Mouse (Mus musculus) telencephalon, adult 2 months (tissue): ENCODE measurements around the gene Adcy10.

Source experiments
- DNase-seq: peaks from one replicate; pipeline ENCODE4 v3.0.0-alpha.2; 2011; ENCODE audit warnings: low read depth, low spot score

The Adcy10 gene

GRCm38 (mm10) chr1:165536079-165536675 is 51.2 kb downstream of the Adcy10 start:
- no peak for DNase-seq

DNA sequence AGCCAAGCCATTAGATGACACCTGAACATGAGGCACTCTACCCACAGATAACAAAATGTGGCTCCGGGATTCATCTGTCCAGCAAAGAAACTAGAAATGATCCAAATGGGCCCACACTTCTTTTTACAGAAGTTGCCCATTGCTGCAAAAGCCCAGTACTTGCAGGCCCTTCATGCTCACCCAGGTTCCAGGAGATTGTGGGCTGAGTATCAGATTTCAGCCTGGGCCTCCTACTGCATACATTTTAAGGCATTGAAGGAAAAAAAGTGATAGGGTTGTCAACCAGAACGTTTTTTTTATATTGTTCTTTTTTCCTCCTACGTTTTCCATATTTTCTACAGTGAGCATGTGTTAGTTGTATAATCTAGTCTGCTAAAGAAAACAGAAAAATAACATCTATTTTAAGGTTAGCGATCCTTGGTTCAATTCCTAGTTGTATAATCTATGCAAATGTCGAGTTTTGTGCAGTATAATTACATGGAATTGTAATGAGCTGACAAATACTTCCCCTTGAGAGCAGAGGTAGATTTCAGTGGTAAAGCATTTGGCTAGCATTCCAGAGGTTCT is 52.3 kb downstream of the Adcy10 start:
- peak; percentile 75 for DNase-seq

GRCm38 (mm10) chr1:165556711-165557110 is 71.7 kb downstream of the Adcy10 start:
- DNase-seq: peak; percentile 57

GRCm38 (mm10) chr1:165559073-165559472 is 74.1 kb downstream of the Adcy10 start:
- DNase-seq: peak; percentile 93

GRCm38 (mm10) chr1:165565283-165565682 is 80.3 kb downstream of the Adcy10 start:
- no peak for DNase-seq

DNA sequence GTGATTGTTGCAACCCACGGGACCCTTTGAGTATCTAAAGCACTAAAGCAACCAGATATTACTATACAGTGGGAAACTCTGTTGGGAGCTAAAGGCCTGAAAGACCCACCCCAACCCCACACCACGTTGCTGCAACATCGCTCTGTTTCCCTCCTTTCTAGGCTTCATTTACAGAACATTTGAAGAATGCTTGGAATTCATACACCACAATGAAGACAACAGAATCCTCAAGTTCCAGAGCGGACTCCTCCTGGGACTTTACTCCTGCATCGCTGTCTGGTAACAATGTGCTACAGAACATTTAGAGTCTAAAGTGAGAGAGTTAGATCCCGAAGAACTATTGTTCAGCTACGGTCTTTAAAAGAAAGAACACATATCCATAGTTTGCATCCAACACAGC is 82.5 kb downstream of the Adcy10 start:
- DNase-seq: no peak

- no peak for DNase-seq
These were observed 91.0 kb downstream of the Adcy10 start for GRCm38 (mm10) chr1:165576005-165576404.

- no peak for DNase-seq
These were observed 91.6 kb downstream of the Adcy10 start for GRCm38 (mm10) chr1:165576459-165577112.

GRCm38 (mm10) chr1:165579332-165579731 is 94.3 kb downstream of the Adcy10 start:
- no peak for DNase-seq

- no peak for DNase-seq
These were observed 96.3 kb downstream of the Adcy10 start for GRCm38 (mm10) chr1:165581255-165581654.

- peak; percentile 60 for DNase-seq
These were observed 98.7 kb downstream of the Adcy10 start for GRCm38 (mm10) chr1:165583529-165584184.

DNA sequence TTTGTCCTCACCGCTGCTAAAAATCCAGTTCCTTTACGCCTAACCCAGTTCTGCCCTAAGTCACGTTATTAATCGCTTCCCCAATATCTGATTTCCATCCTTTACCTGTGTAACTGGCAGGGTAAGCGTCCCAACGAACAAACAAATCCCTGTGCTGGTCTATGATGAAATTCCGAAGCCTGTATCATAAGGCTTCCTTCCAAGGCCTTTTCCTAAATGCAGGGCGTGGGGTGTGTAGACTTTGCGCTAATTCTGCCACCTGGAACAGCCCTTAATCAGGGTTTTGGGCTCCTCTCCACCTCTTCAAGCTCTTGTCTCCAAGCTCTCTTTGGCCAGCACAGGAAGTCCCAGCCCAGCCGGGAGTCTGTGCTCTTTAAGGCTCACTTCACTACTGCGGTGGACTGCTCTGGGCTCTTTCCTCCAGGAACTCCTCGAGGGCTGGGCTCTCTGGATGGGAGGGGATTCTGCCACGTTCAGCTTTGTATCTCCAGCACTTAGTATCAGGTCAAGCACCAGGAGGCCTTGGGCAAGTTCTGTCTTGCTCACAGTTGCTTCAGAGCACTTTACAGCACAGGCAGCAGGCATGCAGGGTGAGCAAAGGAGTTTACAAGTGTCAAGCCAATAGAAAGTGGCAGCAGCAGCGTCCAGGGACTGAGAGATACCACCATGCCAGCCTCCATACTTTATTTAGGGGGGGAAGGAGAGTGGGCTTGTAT is 100.6 kb downstream of the Adcy10 start:
- DNase-seq: no peak

DNA sequence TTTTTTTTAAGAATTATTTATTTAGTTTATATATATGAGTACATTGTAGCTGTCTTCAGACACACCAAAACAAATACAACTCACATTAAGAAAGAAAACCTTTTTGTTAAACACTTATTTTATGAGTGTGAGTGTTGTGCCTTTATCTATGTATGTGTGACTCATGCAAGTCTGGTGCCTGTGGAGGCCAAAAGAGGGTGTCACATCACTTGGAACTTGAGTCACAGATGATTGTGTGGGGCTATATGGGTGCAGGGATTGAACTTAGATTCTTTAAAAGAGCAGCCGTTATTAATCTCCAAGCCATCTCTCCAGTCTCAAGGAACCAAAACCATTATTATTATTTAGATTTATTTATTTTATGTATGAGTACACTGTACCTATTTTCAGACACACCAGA is 101.4 kb downstream of the Adcy10 start:
- no peak for DNase-seq

DNA sequence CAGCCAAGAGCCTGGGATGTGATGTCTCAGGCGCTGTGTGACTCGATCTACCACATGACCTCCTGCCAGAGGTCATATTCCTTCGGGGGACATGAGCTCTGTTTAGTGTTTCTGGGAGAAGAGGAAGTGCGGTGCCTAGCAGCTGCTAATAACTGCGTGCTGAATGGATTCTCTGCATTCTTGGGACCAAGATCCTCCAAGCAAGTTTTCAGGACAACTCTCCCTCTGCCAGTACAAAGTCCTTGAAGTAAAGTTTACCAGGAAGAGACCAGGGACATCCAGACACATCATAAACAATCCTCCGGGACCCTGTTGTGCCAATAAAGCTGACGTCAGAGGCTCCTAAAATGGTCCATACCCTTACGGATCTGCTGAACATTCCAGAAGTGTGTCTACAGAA is 102.9 kb downstream of the Adcy10 start:
- DNase-seq: no peak

DNA sequence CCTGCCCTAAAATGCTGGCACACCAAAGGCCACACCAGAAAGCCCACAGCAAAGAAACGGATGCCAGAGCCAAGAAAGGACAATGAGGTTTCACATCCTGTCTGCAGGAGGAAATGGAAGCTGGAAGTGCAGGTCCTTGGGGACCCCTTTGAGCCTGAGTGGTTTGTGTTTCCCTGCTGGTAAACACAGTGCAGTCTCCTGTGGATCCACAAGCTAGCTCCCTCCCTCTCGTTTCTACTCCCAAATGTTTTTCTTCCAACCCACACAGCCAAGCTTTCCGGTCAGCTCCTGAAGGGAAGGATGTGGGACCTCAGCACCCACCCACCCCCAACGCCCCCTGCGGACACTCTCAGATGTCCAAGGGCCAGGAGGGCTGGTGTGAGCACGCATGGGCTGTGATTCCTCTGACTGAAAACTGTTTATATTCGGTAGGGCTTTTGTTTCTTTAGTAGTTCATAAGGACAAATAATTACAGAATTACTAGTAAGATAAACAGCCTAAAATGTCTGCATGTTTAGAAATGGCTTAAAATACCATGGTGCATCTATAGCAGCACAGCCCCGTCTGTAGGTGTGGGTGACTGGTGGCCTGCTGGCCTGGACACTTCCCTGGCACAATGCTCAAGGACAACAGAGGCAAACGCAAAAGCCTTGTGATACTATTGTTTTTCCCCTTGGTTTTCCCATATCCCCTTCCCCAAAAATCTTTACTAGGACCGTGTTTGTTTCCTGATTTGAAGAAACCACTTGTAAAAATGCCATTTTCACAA is 104.5 kb downstream of the Adcy10 start:
- DNase-seq: no peak

GRCm38 (mm10) chr1:165590760-165591159 is 105.8 kb downstream of the Adcy10 start:
- DNase-seq: no peak

- no peak for DNase-seq
These were observed 107.5 kb downstream of the Adcy10 start for GRCm38 (mm10) chr1:165592295-165593082.

DNA sequence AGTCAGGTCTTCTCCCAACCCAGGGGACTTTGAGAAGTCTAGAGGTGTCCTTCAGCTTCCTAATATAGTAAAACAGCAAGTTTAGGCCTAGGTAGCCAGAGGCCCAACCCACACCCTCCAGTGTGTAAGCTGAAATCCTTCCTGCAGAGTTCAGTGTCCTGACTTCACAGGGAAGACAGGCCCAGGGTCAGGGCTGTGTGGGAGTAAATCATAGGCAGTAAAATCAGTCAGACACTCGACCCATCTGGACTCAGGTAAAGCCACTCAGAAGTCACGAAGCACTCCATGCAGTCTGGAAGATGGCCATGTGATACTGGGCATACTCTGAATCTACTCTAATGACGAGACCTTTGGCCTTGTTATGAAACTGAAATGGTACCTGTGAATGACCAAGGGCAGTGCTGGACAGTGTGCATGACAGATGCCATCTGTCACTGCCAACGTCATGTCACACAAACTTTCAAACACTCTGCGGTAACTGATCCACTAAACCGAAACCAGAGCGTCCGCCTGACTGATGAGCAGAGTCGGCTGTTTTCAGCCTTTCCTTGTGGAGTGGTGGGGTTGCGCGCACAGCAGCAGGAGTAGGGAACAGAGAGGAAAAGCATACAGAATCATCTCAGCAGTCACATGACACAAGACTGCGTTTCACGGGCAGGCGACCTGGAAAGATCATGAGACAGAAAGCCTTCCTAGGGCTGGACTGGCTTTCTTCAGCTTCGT is 109.9 kb downstream of the Adcy10 start:
- no peak for DNase-seq

DNA sequence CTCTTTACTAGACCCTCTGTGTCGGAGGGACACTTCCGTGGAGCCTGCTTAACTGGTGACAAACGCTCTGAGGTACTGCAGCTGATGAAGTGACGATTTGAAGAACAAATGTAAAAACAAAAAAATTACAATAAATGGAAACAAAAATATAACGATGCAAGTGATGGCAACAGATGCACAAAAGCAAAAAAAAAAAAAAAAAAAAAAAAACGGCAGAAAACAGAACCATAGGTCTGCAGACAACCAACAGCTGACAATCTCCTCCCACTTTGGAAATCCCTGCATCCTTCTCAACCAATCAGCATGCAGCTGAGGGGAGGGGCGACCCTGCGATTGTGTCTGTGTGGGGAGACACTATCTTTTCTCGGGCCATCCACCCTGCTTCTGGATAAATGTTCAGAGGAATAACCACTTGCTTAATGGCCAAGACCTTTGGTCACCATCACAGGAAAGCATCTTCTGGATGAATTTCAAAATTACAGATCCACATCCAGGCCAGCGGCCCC is 116.8 kb downstream of the Adcy10 start:
- no peak for DNase-seq

DNA sequence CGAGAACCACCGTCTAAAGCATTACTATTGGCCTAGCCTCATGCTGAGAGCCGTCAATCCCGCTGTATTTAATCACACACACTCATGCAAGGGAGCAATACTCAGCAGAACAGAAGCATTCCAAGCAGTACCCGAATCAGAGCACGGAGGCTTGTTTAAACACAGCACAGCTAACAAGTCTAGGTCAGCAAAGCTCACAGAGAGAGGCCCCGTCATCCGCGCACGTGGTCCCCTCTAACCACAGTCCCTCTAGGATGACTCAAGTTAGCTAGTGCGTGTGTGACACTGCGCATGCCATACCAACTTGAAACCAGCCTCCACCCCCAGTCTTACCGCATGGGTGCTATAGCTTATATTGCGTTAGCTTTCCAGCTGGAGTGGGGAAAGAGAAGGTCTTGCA is 118.2 kb downstream of the Adcy10 start:
- no peak for DNase-seq
